ENCODE assay signal across 22 mouse cellular contexts in genomic region chr3:138255780-138256550, GRCm38 (mm10). TPM values are rescaled to one million over a fixed set of nuclear protein-coding genes. Genes with fewer than 3 reads are reported as not detected.
DNase-seq lines count a peak whose midpoint lies in the region; ATAC-seq and TF ChIP-seq lines count a peak whose summit lies in the region.
"Had no signal": no experiment of that assay in that cellular context is flagged by ENCODE, and none has a peak within 500 bp of the region (broad histone marks: within the 10 kb centered on the region; RNA-seq: fewer than 3 reads in every experiment).

No protein-coding gene starts in this region.

- H3K9me3 ChIP-seq in lung, postnatal 0 days (ENCODE audit: low read length): no peaks in the 10 kb centered on the region
- H3K9me3 ChIP-seq in forebrain, embryonic 14.5 days (replicated peaks; ENCODE audit: control insufficient read depth, low read length): no peaks in the 10 kb centered on the region
- H3K9me3 ChIP-seq: hindbrain, embryonic 13.5 days; intestine, embryonic 15.5 days; midbrain, embryonic 12.5 days had no signal

- peak; percentile 87 for ATAC-seq in lung, postnatal 0 days
- no peak for ATAC-seq in forebrain, embryonic 14.5 days
- ATAC-seq: activated CD4-positive, CD25-positive, alpha-beta regulatory T cell, adult 4 months; forebrain, embryonic 16.5 days; intestine, embryonic 15.5 days had no signal

- 81% methylated on average over 9 of the region's 9 CpGs for WGBS in kidney, adult 2 months
- whole genome bisulfite sequencing in lung, postnatal 0 days: 39% methylated on average over 9 of the region's 9 CpGs
- WGBS in forebrain, embryonic 14.5 days: 81% methylated on average over 9 of the region's 9 CpGs

- TF ChIP-seq POLR2A in kidney, adult 2 months (IDR thresholded peaks at IDR 0.05; ENCODE audit: low read depth, low read length): no peak

- TF ChIP-seq CTCF in kidney, adult 2 months (conservative IDR thresholded peaks at IDR 0.05; ENCODE audit: insufficient read depth, insufficient read length, low read depth, low read length): no peak
- no peak for TF ChIP-seq CTCF in lung, postnatal 0 days (IDR thresholded peaks at IDR 0.05)

- H3K4me3 ChIP-seq in kidney, adult 2 months (ENCODE audit: insufficient read depth, low read depth, low read length): no peak overlapping the region
- no peak overlapping the region for H3K4me3 ChIP-seq in lung, postnatal 0 days (ENCODE audit: low read depth, low read length)
- H3K4me3 ChIP-seq in forebrain, embryonic 14.5 days (ENCODE audit: low read depth, low read length): no peak overlapping the region
- H3K4me3 ChIP-seq: hindbrain, embryonic 13.5 days; intestine, embryonic 15.5 days; midbrain, embryonic 12.5 days; myocyte had no signal

- DNase-seq in adrenal gland, postnatal 14 days: peak; percentile 36
- no peak for DNase-seq in adrenal gland, adult 8-10 months
- peak; percentile 24 for DNase-seq in kidney, adult 2 months
- DNase-seq in kidney, postnatal 14 days: no peak
- peak; percentile 58 for DNase-seq in adipocyte (ENCODE audit: low spot score)
- DNase-seq in lung, postnatal 0 days (ENCODE audit: low spot score): peak; percentile 90
- no peak for DNase-seq in forebrain, embryonic 14.5 days (ENCODE audit: low spot score)
- no peak for DNase-seq in cerebellum, postnatal 4 days (ENCODE audit: low spot score in 2 of 2)
- DNase-seq: gastrocnemius, postnatal 36 days; kidney, postnatal 25 days had no signal

- no peaks in the 10 kb centered on the region for H3K36me3 ChIP-seq in kidney, adult 2 months (ENCODE audit: control insufficient read depth, insufficient read depth, low read length)
- no peaks in the 10 kb centered on the region for H3K36me3 ChIP-seq in lung, postnatal 0 days (ENCODE audit: insufficient read depth, low read length)
- no peaks in the 10 kb centered on the region for H3K36me3 ChIP-seq in forebrain, embryonic 14.5 days (ENCODE audit: control insufficient read depth, insufficient read depth, low read length)
- H3K36me3 ChIP-seq: hindbrain, embryonic 13.5 days; intestine, embryonic 15.5 days; midbrain, embryonic 12.5 days had no signal

- TF ChIP-seq EP300 in lung, postnatal 0 days (IDR thresholded peaks at IDR 0.05): no peak

- no peak overlapping the region for H3K4me2 ChIP-seq in lung, postnatal 0 days (replicated peaks; ENCODE audit: low read depth, low read length)
- no peak overlapping the region for H3K4me2 ChIP-seq in forebrain, embryonic 14.5 days (ENCODE audit: low read length)
- H3K4me2 ChIP-seq: hindbrain, embryonic 13.5 days; intestine, embryonic 15.5 days; midbrain, embryonic 12.5 days had no signal

- no peak overlapping the region for H3K9ac ChIP-seq in lung, postnatal 0 days (replicated peaks; ENCODE audit: low read depth)
- no peak overlapping the region for H3K9ac ChIP-seq in forebrain, embryonic 14.5 days (ENCODE audit: low read length)
- H3K9ac ChIP-seq: hindbrain, embryonic 13.5 days; intestine, embryonic 15.5 days; liver, embryonic 14.5 days; midbrain, embryonic 12.5 days had no signal

- H3K27ac ChIP-seq in kidney, adult 2 months (ENCODE audit: insufficient read depth, low read depth, low read length): no peak overlapping the region
- peak overlapping the region; percentile 68 for H3K27ac ChIP-seq in lung, postnatal 0 days (ENCODE audit: low read length)
- H3K27ac ChIP-seq in forebrain, embryonic 14.5 days (ENCODE audit: low read depth, low read length): no peak overlapping the region
- H3K27ac ChIP-seq: hindbrain, embryonic 13.5 days; intestine, embryonic 15.5 days; liver, embryonic 14.5 days; midbrain, embryonic 12.5 days had no signal

- H3K27me3 ChIP-seq in kidney, adult 2 months (replicated peaks; ENCODE audit: control insufficient read depth, insufficient read depth, low read length): no peaks in the 10 kb centered on the region
- no peaks in the 10 kb centered on the region for H3K27me3 ChIP-seq in lung, postnatal 0 days (replicated peaks; ENCODE audit: insufficient read depth, low read length)
- H3K27me3 ChIP-seq in forebrain, embryonic 14.5 days (replicated peaks; ENCODE audit: control insufficient read depth, insufficient read depth, low read length): no peaks in the 10 kb centered on the region
- H3K27me3 ChIP-seq: hindbrain, embryonic 13.5 days; intestine, embryonic 15.5 days; midbrain, embryonic 12.5 days had no signal

- peaks cover 4% of the 10 kb centered on the region; the same call in 1 of the 2 replicates for H3K4me1 ChIP-seq in kidney, adult 2 months (ENCODE audit: control insufficient read depth, insufficient read depth, low read length)
- H3K4me1 ChIP-seq in lung, postnatal 0 days (ENCODE audit: insufficient read depth, low read depth, low read length): no peaks in the 10 kb centered on the region; the same call in 1 of the 2 replicates
- H3K4me1 ChIP-seq in forebrain, embryonic 14.5 days (ENCODE audit: control insufficient read depth, insufficient read depth, low read length): no peaks in the 10 kb centered on the region
- H3K4me1 ChIP-seq: hindbrain, embryonic 13.5 days; intestine, embryonic 15.5 days; midbrain, embryonic 12.5 days had no signal

RNA-seq across cellular contexts. Expression of gene Adh1, which starts 4.8 kb away (rescaled TPM):
- total RNA-seq in adrenal gland, postnatal 14 days (2021): 3,758 and 4,029 TPM in 2 replicates
- total RNA-seq in adrenal gland, adult 8-10 months (2022): 1,000 to 10,000 TPM in 2 of 4 experiments, 100 to 1,000 TPM in 2; 318 to 7,826 (median 4,098) TPM
- polyA plus RNA-seq in kidney, adult 2 months (2012; rRNA removed): 251 and 256 TPM in 2 replicates
- 801 and 895 TPM in 2 replicates for polyA plus RNA-seq in lung, postnatal 0 days (2015; fragmentation: Nextera tagmentation; extraction: Ambion mirVana)
- 0.47 and 0.57 TPM in 2 replicates for polyA plus RNA-seq in forebrain, embryonic 14.5 days (2014; fragmentation: Nextera tagmentation; extraction: Ambion mirVana)
- polyA plus RNA-seq: myocyte had no signal

RNA-seq across cellular contexts. Expression of gene Adh7, which starts 38.4 kb away (rescaled TPM):
- 18.2 and 24.3 TPM in 2 replicates for total RNA-seq in adrenal gland, postnatal 14 days (2021)
- 100 to 1,000 TPM in 2 of 4 experiments, 1 to 10 TPM in 2; 1.5 to 212 (median 76.4) TPM for total RNA-seq in adrenal gland, adult 8-10 months (2022)
- 0.25 and 0.29 TPM in 2 replicates for polyA plus RNA-seq in kidney, adult 2 months (2012; rRNA removed)
- polyA plus RNA-seq in lung, postnatal 0 days (2015; fragmentation: Nextera tagmentation; extraction: Ambion mirVana): 0.62 and 1.1 TPM in 2 replicates
- polyA plus RNA-seq in forebrain, embryonic 14.5 days (2014; fragmentation: Nextera tagmentation; extraction: Ambion mirVana): 0.14 and 0.96 TPM in 2 replicates
- total RNA-seq: left cerebral cortex, postnatal 25 days; neutrophil, adult 5-6 weeks had no signal
- polyA plus RNA-seq: activated CD4-positive, CD25-positive, alpha-beta regulatory T cell, adult 4 months; heart, postnatal 0 days; spleen, adult 2 months had no signal

RNA-seq across cellular contexts. Expression of gene Adh6a, which starts 57.1 kb away (rescaled TPM):
- total RNA-seq in adrenal gland, postnatal 14 days (2021): not detected in 2 replicates
- not detected for total RNA-seq in adrenal gland, adult 8-10 months (2022)
- polyA plus RNA-seq in kidney, adult 2 months (2012; rRNA removed): 0.07 and 0.23 TPM in 2 replicates
- polyA plus RNA-seq in lung, postnatal 0 days (2015; fragmentation: Nextera tagmentation; extraction: Ambion mirVana): 0.20 TPM in 1 of 2 replicates, not detected in the other
- polyA plus RNA-seq in forebrain, embryonic 14.5 days (2014; fragmentation: Nextera tagmentation; extraction: Ambion mirVana): not detected in 2 replicates
- total RNA-seq: gastrocnemius, postnatal 36 days; layer of hippocampus, postnatal 25 days; left cerebral cortex, postnatal 25 days had no signal
- polyA plus RNA-seq: activated CD4-positive, CD25-positive, alpha-beta regulatory T cell, adult 4 months; forebrain, embryonic 16.5 days; heart, postnatal 0 days; hindbrain, embryonic 13.5 days; liver, embryonic 14.5 days; midbrain, embryonic 12.5 days; myocyte; spleen, adult 2 months had no signal

Comparison
In these comparisons a context has a peak if more than half of its experiments do, and no peak if none do; other contexts are left out.
1. DNase-seq: peak in adrenal gland, postnatal 14 days (single experiment), kidney, adult 2 months (single experiment), adipocyte (single experiment) and lung, postnatal 0 days (single experiment); none in adrenal gland, adult 8-10 months (single experiment), kidney, postnatal 14 days (single experiment), forebrain, embryonic 14.5 days (single experiment) and cerebellum, postnatal 4 days (0 of 2).
2. RNA of gene Adh1, which starts 4.8 kb away (polyA plus RNA-seq): 801 to 895 TPM in lung, postnatal 0 days and 251 to 256 TPM in kidney, adult 2 months; 0.47 to 0.57 TPM in forebrain, embryonic 14.5 days; every median in the first group is over 100 times any median in the second.